Mouse (Mus musculus): ENCODE measurements around the gene Tctex1d4.

Tctex1d4 gene

DNA sequence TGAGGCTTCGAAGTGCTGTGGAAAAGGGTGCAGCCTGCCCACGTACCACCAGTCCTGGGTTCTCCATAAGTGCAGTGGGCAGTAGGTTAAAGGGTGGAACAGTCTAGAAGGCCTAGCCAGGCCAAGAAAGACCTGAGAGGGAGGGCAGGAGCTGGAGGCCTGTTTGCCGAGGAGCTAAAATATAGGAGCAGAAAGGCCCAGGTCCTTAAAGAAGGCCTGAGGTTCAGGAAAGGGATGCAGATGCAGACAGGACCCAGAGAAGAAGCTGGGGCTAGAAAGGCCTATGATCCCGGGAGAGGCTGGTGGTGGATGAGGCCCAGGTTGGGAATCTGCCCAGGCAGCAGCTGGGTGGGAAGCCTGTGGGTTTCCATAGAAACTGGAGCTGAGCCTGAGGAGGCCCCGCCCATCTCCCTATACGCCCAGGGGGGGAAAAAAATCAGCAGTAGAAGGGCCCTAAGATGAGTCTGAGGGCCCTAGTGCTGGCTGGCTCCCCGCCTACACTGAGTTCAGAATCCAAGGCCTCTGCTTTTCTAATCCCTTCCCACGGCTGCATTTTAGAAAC is 1.2 kb upstream of the Tctex1d4 start, which contains the start of gene Btbd19:
TSS of gene Btbd19 (minus strand) at position 378 of the 562 bp plus-strand sequence.
- ChIA-PET POLR2A (interaction anchor here (0.6 to 69.1 kb wide), 70 partner anchors 7 to 904 kb away, joined by 3 to 3713 read pairs (median 4); partner anchors contain the start of genes Plk3 (in 4 of the 4), Hectd3 (in 3 of the 4), Kif2c (in 3 of the 4) and Rps8 (in 3 of the 4)), CTCF (interaction anchor here (0.6 to 1.7 kb wide), 23 partner anchors 8 to 297 kb away, joined by 3 to 19 read pairs (median 4); partner anchors contain the start of genes Hectd3 (in 3 of the 4), Plk3 (in 1 of the 4) and Ptch2 (in 1 of the 4))

DNA sequence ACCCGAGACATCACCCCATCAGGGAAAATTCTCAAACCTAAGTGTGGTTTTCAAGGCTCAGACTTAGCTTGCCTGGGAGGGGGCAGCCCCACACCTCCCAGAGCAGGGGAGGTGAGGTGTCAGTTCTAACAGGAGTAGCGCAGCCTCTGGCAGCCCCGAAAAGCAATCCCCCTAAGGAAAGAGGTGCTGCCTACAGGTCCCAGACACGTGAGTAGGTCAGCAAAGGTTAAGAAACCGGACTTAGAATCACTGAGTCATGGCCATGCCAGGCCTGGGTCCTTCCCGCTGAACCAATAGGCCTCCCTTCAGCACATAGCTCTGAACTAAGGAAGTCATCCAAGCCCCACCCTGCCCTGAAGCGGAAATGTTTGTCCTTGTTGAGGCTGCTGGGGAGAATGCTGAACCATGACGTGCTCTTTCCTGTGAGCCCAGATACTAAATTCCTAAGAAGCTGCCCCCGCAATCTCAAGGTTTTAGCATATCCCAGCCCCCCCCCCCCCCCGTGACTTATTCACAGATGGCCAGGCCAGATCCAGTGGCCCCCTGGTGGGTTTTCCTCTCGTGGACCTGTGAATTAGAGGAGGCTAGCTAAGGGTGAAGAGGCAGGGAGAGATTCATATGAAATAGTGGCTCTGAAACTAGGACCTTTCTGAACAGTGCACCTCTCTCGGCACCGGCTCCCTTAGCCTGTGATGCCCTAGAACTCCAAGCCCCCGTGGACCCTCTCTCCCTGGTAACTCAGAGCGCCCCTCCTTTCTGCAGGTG is 502 bp upstream of the Tctex1d4 start:
- CTCF ChIA-PET, result interaction anchor here (0.6 to 1.7 kb wide), 23 partner anchors 8 to 298 kb away, joined by 3 to 19 read pairs (median 4); partner anchors contain the start of genes Hectd3 (in 3 of the 4), Plk3 (in 1 of the 4) and Ptch2 (in 1 of the 4)
- POLR2A ChIA-PET, result interaction anchor here (0.6 to 69.1 kb wide), 76 partner anchors 7 to 905 kb away, joined by 3 to 3713 read pairs (median 4); partner anchors contain the start of genes Plk3 (in 4 of the 4), Hectd3 (in 3 of the 4), Kif2c (in 3 of the 4) and Rps8 (in 3 of the 4)

DNA sequence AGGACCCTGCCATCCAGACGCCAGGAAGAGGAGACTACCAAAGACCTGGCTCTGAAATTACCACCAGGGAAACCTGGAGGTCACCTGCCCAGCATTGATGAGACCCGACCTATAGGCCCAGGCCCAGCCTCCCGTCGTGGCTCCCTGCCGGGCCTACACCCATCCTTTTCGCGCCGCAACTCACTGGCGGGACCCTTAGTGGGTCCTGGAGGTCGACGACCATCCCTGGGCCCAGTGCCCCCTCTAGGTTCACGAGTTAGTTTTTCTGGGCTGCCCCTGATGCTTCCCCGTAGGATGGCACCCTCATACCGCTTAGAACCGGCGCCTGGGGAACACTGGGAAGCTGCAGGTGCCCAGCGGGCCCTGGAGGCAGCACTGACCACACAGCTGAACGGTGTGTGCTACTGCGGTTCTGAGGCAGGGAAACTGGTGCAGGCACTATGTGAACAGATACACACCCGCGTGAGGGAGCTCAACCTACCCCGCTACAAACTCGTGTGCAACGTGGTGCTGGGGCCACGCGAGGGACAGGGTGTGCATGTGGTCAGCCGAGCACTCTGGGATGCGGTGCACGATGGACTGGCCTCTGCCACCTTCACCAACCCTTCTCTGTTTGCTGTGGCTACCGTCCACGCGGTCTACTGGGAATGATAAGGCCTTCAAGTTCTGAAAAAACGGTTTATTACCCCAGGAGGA is 1.5 kb downstream of the Tctex1d4 start:
- CTCF ChIA-PET, result interaction anchor here in 2 of 4 experiments (1.3 to 2.1 kb wide), 2 partner anchors 18 kb away, joined by 5 read pairs; no protein-coding TSS in a partner anchor
- POLR2A ChIA-PET, result interaction anchor here in 3 of 4 experiments (0.6 to 69.1 kb wide), 19 partner anchors 5 to 940 kb away, joined by 3 to 3713 read pairs (median 4); partner anchors contain the start of genes Btbd19 (in 2 of the 3), Kif2c (in 2 of the 3), Rps8 (in 2 of the 3) and Tctex1d4 (in 2 of the 3)

DNA sequence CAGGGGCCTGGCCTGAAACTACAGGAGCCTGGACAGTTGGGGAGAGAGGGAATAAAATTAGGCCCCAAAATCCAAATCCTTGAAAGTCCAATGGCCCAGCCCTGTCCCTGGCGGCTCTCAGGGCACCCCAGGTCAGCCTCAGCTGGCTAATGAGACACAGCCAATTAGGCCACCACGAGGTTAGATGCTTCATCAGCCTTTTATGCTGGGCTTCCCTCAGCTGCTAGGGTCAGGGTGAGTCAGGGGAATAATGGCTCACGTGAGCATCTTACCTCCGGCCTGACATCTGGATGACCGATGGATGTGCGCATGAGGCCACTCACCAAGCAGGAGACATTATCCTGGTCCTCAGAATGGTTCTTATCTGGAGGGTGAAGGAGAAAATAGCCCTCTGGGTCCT is 4.2 kb downstream of the Tctex1d4 start:
- CTCF ChIA-PET, result interaction anchor here in 1 of 4 experiments (1.7 to 4.0 kb wide), 2 partner anchors 10 to 135 kb away, joined by 6 to 78 read pairs; partner anchors contain the start of gene Hectd3

DNA sequence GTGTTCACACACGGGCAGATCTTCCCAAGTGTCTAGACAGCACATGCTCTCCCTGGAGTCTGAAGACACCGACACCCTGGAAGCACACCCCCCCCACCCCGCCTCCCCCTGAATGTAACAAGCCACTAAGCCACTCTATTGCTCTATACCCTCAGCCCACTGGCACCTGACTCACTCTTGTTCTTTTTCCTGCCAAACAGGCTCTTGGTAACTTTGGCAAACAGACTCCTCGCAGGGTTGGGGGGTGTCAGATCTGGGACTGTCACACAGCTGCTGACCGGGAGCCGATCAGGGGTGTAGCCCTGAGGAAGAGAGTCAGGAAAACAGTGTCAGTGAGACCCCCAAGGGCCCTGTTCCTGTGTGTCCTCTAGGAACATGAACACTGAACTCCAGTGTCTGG is 4.6 kb downstream of the Tctex1d4 start:
- ChIA-PET CTCF (interaction anchor here in 2 of 4 experiments (1.1 to 4.0 kb wide), 4 partner anchors 10 to 135 kb away, joined by 5 to 78 read pairs (median 6); partner anchors contain the start of gene Hectd3 (in 1 of the 2)), POLR2A (interaction anchor here (0.6 to 69.1 kb wide), 18 partner anchors 2 to 449 kb away, joined by 3 to 3713 read pairs (median 8); partner anchors contain the start of genes Rps8 (in 3 of the 4), Btbd19 (in 2 of the 4), Kif2c (in 2 of the 4) and Tctex1d4 (in 2 of the 4))

More for the DNA sequence above, 4.2 kb downstream of the Tctex1d4 start:
- POLR2A ChIA-PET, result interaction anchor here in 3 of 4 experiments (1.2 to 69.1 kb wide), 8 partner anchors 2 to 122 kb away, joined by 3 to 3713 read pairs (median 303); partner anchors contain the start of genes Rps8 (in 3 of the 3), Btbd19 (in 2 of the 3), Tctex1d4 (in 2 of the 3) and Armh1 (in 1 of the 3)

DNA sequence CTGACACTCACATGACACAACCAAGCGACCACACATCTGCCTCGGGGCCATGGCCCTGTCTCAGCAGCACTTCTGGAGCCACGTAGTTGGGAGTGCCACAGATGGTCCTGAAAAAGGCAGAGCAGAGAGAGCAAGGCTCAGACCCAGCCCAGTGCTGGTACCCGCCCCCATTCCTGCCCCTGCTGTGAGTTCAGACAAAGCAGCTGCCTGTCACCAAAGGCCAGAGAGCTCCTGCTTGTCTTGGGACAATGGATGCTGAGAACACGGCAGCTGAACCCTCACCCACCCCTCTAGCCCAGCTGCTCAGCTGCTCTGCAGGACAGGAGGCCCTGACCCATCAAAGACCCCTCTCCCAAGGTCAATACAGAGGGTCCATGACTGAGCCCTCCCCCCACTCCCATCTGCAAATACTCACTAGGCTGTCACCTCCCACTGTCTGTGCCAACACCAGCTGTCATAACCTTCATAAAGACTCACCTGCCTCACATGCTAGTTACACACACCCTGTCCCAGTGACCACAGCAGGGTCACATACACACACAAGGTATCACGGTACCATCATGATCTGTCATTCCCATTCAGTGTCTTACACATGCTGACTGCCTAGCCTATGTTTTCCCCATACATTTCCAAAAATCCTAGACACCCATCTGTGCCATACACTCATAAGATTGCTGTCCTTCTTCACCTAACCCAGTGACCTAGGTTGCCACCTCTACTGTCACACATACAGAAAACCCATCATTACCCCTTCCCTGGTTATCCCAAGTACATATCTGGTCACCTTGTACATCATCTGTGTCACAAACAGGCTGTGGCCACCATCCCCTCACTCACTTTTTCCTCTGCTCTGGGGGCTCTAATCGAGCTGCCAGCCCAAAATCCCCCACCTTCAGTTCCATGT is 5.5 kb downstream of the Tctex1d4 start:
- POLR2A ChIA-PET, result interaction anchor here (0.5 to 69.1 kb wide), 49 partner anchors 1 to 704 kb away, joined by 3 to 3713 read pairs (median 5); partner anchors contain the start of genes Ptch2 (in 3 of the 4), Rps8 (in 3 of the 4), Btbd19 (in 2 of the 4) and Kif2c (in 2 of the 4)
- CTCF ChIA-PET, result interaction anchor here (0.6 to 4.0 kb wide), 9 partner anchors 11 to 1041 kb away, joined by 3 to 78 read pairs (median 6); partner anchors contain the start of gene Hectd3 (in 1 of the 4)

DNA sequence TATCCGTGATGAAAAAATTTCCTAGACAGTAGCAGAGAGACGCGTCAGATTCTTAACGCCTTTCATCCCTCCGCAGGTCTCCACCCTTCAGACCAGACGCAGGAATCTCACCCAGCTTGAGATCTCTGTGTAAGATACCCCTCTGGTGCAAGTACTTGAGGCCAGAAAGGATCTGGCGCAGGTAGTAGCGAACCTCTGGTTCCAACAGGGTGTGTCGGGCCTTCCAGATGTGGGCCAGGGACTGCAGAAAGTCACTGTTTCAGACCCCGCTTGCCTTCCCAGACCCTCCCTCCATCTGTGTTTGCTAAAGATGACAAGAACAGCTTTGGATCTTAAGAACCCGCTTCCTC is 6.2 kb downstream of the Tctex1d4 start:
- CTCF ChIA-PET, result interaction anchor here in 3 of 4 experiments (1.2 to 4.0 kb wide), 9 partner anchors 11 to 130 kb away, joined by 3 to 78 read pairs (median 9); no protein-coding TSS in a partner anchor
- POLR2A ChIA-PET, result interaction anchor here (0.5 to 69.1 kb wide), 52 partner anchors 0 to 516 kb away, joined by 3 to 3713 read pairs (median 6); partner anchors contain the start of genes Btbd19 (in 4 of the 4), Ptch2 (in 3 of the 4), Rps8 (in 3 of the 4) and Tctex1d4 (in 3 of the 4)

DNA sequence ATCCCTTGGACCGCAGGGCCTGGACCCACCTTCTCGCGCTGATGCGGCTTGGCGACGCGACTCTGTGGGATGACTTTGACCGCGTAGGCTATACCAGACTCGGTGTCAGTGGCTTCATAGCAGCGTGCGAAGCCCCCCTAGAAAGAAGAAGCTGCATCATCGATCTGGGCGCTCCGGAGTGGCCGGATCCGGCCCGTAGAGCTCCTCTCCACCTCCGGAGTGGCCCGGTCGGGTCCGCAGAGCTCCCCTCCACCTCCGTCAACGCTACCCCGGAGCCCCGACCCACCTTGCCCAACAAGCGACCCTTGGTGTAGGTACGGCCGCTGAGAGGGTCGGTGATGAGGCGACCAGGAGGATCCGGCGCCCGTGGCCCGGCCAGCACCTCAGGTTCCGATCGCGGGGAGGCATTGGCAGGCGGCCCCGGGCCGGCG is 6.8 kb downstream of the Tctex1d4 start:
- ChIA-PET CTCF (interaction anchor here in 3 of 4 experiments (0.8 to 4.0 kb wide), 16 partner anchors 8 to 138 kb away, joined by 3 to 78 read pairs (median 8); partner anchors contain the start of genes Btbd19 (in 1 of the 3) and Hectd3 (in 1 of the 3)), POLR2A (interaction anchor here (0.5 to 69.1 kb wide), 82 partner anchors 1 to 506 kb away, joined by 3 to 3713 read pairs (median 4); partner anchors contain the start of genes Btbd19 (in 4 of the 4), Hectd3 (in 3 of the 4), Kif2c (in 3 of the 4) and Ptch2 (in 3 of the 4))

DNA sequence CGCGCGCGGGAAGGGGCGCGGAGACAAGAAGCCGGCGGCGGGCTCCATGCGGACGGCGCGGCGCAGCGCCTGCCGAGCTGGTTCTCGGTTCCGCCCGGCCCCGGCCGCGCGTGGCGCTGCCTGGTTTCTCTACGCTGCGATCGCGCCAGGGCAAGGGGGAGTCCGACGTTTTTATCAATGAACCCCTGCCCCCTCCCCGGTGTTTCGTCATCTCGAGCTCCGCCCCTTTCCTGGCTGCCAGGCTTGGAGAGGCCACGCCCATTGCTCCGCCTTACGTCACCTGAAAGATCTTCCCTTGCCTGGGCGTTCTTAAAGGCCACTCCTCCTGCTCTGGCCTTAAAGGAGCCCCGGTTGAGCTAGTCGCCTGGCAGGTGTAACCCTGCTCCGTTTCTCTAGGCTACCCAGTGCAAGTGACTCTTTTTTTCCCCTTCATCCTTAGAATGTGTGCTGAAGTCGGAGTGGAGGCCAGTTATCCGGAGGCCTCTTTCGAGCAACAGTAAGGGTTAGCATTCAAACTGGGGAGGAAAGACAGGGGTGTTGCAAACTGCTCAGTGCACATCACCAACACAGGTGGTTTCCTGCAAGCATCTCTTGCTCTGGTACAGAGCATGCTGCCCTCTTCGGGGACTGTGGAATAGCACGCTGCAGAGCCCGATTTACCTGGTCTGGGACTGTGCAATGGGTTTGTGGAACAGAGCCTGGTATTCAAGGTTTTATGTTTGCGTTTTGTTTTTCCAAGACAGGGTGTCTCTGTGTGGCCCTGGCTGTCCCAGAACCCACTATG is 7.4 kb downstream of the Tctex1d4 start, which contains the start of gene Plk3:
TSS of gene Plk3 (minus strand) at position 147 of the 784 bp plus-strand sequence.
- POLR2A ChIA-PET, result interaction anchor here (0.5 to 69.1 kb wide), 86 partner anchors 1 to 821 kb away, joined by 3 to 3713 read pairs (median 4); partner anchors contain the start of genes Btbd19 (in 4 of the 4), Hectd3 (in 3 of the 4), Kif2c (in 3 of the 4) and Ptch2 (in 3 of the 4)
- CTCF ChIA-PET, result interaction anchor here (0.5 to 4.0 kb wide), 20 partner anchors 9 to 247 kb away, joined by 3 to 78 read pairs (median 6); partner anchors contain the start of genes Btbd19 (in 1 of the 4), Hectd3 (in 1 of the 4) and Rps8 (in 1 of the 4)

DNA sequence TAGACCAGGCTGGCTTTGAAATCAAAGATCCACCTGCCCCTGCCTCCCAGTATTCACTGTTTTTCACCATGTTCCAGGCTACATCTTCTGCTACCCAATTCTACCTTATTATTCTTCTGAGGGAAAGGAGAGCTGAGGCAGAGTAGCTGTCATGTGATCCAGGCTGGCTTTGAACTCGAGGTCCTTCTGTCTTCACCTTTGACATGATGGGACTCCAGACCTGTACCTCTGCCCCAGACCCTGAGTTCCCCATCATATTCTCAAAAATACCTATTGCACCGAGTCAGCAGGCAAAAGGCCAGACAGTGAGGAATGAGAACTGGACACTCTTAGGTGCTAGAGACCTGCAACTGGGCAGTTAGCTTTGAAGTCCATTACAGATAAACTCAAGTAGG is 8.0 kb downstream of the Tctex1d4 start:
- POLR2A ChIA-PET, result interaction anchor here (0.6 to 69.1 kb wide), 54 partner anchors 2 to 820 kb away, joined by 3 to 3713 read pairs (median 7); partner anchors contain the start of genes Btbd19 (in 4 of the 4), Kif2c (in 3 of the 4), Ptch2 (in 3 of the 4) and Rps8 (in 3 of the 4)

DNA sequence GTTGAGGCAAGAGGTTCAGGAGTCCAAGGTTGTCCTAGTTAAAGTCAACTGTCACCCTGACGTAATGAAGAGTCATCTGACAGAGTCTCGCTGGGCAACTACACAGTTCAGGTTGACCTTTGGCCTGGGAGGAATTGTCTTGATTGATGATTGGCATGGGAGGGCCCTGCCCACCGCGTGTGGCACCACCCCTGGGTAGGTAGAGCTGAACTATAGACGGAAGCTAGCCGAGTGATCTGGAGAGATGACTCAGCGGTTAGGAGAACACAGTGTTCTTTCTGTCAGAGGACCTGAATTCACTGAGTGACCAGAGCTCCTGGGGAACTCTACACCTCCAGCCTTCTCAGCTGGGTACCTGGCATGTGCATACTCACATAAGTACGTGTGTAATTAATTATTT is 9.4 kb downstream of the Tctex1d4 start:
- ChIA-PET POLR2A (interaction anchor here (0.6 to 69.1 kb wide), 32 partner anchors 3 to 450 kb away, joined by 3 to 3713 read pairs (median 4); partner anchors contain the start of genes Rps8 (in 4 of the 4), Btbd19 (in 3 of the 4), Tctex1d4 (in 3 of the 4) and Hectd3 (in 2 of the 4)), CTCF (interaction anchor here in 3 of 4 experiments (0.5 to 3.4 kb wide), 11 partner anchors 10 to 492 kb away, joined by 3 to 13 read pairs (median 3); partner anchors contain the start of gene Rps8 (in 1 of the 3))

More for the DNA sequence above, 8.0 kb downstream of the Tctex1d4 start:
- CTCF ChIA-PET, result interaction anchor here (0.7 to 4.0 kb wide), 13 partner anchors 10 to 248 kb away, joined by 3 to 78 read pairs (median 9); partner anchors contain the start of gene Hectd3 (in 1 of the 4)

DNA sequence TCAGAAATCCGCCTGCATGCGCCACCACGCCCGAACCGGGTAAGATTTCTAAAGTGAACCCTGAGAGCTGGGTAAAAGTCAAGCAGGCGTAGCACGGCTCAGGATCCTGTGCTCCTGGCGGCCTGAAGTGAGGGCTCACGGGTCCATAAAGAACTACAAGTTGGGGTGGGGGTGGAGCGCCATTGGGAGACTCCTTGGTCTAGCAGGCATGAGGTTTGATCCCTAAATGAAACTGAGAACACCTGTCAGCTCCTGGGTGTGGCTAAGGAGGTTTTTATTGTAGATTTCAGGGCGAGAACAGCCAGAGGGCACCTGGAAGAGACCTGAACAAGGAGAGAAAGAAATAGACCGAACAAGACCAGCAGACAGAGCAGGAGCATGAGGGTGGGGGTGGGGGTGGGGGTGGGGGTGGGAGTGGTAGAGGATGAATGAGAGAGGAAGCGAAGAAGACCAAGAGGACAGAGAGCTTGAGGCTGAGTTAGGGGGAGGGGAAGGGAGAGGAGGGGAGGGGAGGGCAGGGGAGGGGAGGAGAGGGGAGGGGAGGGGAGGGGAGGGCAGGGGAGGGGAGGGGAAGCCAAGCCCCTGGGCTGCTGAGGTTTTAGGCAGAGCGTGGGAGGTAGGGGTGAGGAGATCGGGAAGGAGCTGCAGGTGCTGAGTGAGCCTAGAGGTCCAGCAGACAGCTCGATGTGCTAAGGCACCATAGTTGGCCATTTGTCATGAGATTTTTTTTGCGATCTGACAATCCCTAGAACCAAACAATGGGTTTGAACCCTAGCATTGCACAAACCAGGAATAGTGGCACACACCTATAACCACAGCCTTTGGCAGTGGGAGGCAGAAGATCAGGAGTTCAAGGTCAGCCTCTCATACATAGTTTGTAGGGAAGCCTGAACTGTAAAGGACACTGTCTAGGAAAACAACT is 12.0 kb downstream of the Tctex1d4 start:
- POLR2A ChIA-PET, result interaction anchor here (0.6 to 69.1 kb wide), 61 partner anchors 6 to 545 kb away, joined by 3 to 3713 read pairs (median 5); partner anchors contain the start of genes Tctex1d4 (in 4 of the 4), Btbd19 (in 3 of the 4), Hectd3 (in 3 of the 4) and Rps8 (in 3 of the 4)
- CTCF ChIA-PET, result interaction anchor here (0.5 to 4.7 kb wide), 47 partner anchors 7 to 350 kb away, joined by 3 to 44 read pairs (median 5); partner anchors contain the start of genes Btbd19 (in 2 of the 4), Hectd3 (in 2 of the 4), Ptch2 (in 1 of the 4) and Tctex1d4 (in 1 of the 4)

DNA sequence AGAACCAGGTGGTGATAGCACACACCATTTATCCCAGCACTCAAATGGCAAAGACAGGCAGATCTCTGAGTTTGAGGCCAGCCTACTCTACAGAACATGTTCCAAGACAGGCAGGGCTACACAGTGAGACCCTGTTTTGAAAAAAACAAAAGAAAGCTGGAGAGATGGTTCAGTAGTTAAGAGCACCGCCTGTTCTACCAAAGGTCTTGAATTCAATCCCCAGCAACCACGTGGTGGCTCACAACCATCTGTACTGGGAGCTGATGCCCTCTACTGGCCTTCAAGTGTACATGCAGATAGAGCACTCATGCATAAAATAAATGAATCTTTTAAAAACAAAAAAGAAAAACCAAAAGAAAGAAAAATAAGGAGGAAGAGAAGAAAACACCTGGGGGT is 12.6 kb downstream of the Tctex1d4 start:
- POLR2A ChIA-PET, result interaction anchor here (0.5 to 69.1 kb wide), 56 partner anchors 6 to 544 kb away, joined by 3 to 3713 read pairs (median 5); partner anchors contain the start of genes Tctex1d4 (in 4 of the 4), Btbd19 (in 3 of the 4), Hectd3 (in 3 of the 4) and Rps8 (in 3 of the 4)
- CTCF ChIA-PET, result interaction anchor here (0.5 to 4.7 kb wide), 50 partner anchors 9 to 350 kb away, joined by 3 to 44 read pairs (median 6); partner anchors contain the start of genes Btbd19 (in 3 of the 4), Hectd3 (in 3 of the 4), Ptch2 (in 1 of the 4) and Tctex1d4 (in 1 of the 4)
